18 mouse cellular contexts compared by ENCODE assay signal in the genomic region with DNA sequence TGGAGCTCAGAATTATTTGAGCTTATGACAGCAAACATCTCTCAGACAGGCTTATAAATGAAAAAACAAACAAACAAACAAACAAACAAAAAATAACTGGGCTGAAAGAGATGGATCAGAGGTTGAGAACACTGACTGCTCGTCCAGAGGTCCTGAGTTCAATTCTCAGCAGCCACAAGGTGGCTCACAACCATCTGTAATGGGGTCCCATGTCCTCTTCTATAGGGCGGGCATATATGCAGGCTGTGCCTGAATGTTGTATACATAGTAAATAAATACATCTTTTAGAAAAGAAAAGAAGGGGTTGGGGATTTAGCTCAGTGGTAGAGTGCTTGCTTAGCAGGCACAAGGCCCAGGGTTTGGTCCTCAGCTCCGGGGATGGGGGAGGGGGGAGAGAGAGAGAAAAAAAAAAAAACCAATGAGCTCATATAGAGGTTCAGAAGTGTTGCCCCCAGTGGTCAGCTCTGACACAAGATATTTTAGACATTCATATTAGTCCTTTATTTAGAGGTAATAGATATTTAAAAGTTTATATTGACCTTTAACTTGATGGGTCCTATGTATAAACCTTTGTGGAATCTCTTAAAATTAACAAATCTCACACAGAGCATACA. TPM values are rescaled to one million over a fixed set of nuclear protein-coding genes. Genes with fewer than 3 reads are reported as not detected.
"Had no signal": no experiment of that assay in that cellular context is flagged by ENCODE, and none has a peak within 500 bp of the region (broad histone marks: within the 10 kb centered on the region; RNA-seq: fewer than 3 reads in every experiment).

No protein-coding gene starts in this region.

- H3K36me3 ChIP-seq: kidney, embryonic 15.5 days; limb, embryonic 15.5 days; liver, embryonic 13.5 days; lung, embryonic 15.5 days; midbrain, embryonic 12.5 days; stomach, embryonic 15.5 days had no signal

- ATAC-seq: inflammation-experienced regulatory T-cells, adult 6 months; liver, postnatal 0 days; midbrain, embryonic 16.5 days had no signal

- H3K4me3 ChIP-seq: kidney, embryonic 15.5 days; limb, embryonic 15.5 days; liver, embryonic 13.5 days; lung, embryonic 15.5 days; midbrain, embryonic 12.5 days; stomach, embryonic 15.5 days had no signal

- H3K27ac ChIP-seq: kidney, embryonic 15.5 days; limb, embryonic 15.5 days; liver, embryonic 13.5 days; lung, embryonic 15.5 days; midbrain, embryonic 12.5 days; stomach, embryonic 15.5 days had no signal

- H3K9me3 ChIP-seq: kidney, embryonic 15.5 days; limb, embryonic 15.5 days; liver, embryonic 13.5 days; lung, embryonic 15.5 days; midbrain, embryonic 12.5 days; stomach, embryonic 15.5 days had no signal

- H3K27me3 ChIP-seq: limb, embryonic 15.5 days; lung, embryonic 15.5 days; stomach, embryonic 15.5 days had no signal

- DNase-seq: kidney, adult 2 months; kidney, postnatal 25 days; layer of hippocampus, adult 9-11 months; layer of hippocampus, postnatal 36 days; liver, embryonic 13.5 days; liver, postnatal 0 days; right cerebral cortex, postnatal 14 days had no signal

- H3K4me2 ChIP-seq: kidney, embryonic 15.5 days; limb, embryonic 15.5 days; liver, embryonic 13.5 days; lung, embryonic 15.5 days; midbrain, embryonic 12.5 days; stomach, embryonic 15.5 days had no signal

- H3K9ac ChIP-seq: kidney, embryonic 15.5 days; limb, embryonic 15.5 days; liver, embryonic 13.5 days; liver, postnatal 0 days; lung, embryonic 15.5 days; midbrain, embryonic 12.5 days; stomach, embryonic 15.5 days had no signal

RNA-seq across cellular contexts. Expression of a gene that starts 12.3 kb away (rescaled TPM):
- polyA plus RNA-seq: inflammation-experienced regulatory T-cells, adult 6 months; kidney, adult 2 months; kidney, embryonic 15.5 days; limb, embryonic 11.5 days; limb, embryonic 15.5 days; liver, embryonic 13.5 days; liver, postnatal 0 days; lung, embryonic 15.5 days; midbrain, embryonic 12.5 days; midbrain, embryonic 16.5 days; neural tube, embryonic 14.5 days; spleen, adult 2 months; stomach, embryonic 15.5 days; urinary bladder, adult 2 months had no signal
